Mouse (Mus musculus) C2C12 (cell line): ENCODE measurements around the gene Gm9639.
"Not testable (repeated sequence)": the region's sequence is repeated elsewhere in the genome, so short reads cannot be mapped to it uniquely, and the experiment has no call there.

ENCODE experiments used
- CTCF ChIP-seq: IDR thresholded peaks from one replicate; pipeline ENCODE4 v1.5.1; 2011; ENCODE audit not compliant: control insufficient read depth, insufficient read depth, insufficient read length
- FOSL1 ChIP-seq: IDR thresholded peaks from one replicate; pipeline ENCODE4 v1.8.0; 2011; ENCODE audit warnings: mild to moderate bottlenecking, low read length; ENCODE audit not compliant: poor library complexity, insufficient read depth, severe bottlenecking
- MAX ChIP-seq: IDR thresholded peaks from one replicate; pipeline ENCODE4 v1.6.1; 2011; ENCODE audit warnings: mild to moderate bottlenecking, control low read depth
- MYOD1 ChIP-seq: IDR thresholded peaks from one replicate; pipeline ENCODE4 v1.6.1; 2011; ENCODE audit warnings: low read depth; ENCODE audit not compliant: control insufficient read depth, insufficient read length
- USF1 ChIP-seq: IDR thresholded peaks from one replicate; pipeline ENCODE4 v1.6.1; 2011; ENCODE audit warnings: low read depth, mild to moderate bottlenecking, control low read depth, moderate library complexity

- not testable (repeated sequence) for TF ChIP-seq USF1, CTCF, MAX, MYOD1, FOSL1
These were observed 44.2 kb downstream of the Gm9639 start for GRCm38 (mm10) chr10:77750686-77751085.
